Mouse (Mus musculus) thymus, adult 2 months (tissue): Measurements from ENCODE around the gene 1700029I15Rik.

Experiments used
- CTCF ChIP-seq: fragments of 200-500 bp; IDR thresholded peaks from 2 replicates; pipeline ENCODE4 v1.5.1; 2012; ENCODE audit warnings: mild to moderate bottlenecking, control low read depth, low read length, moderate library complexity, borderline replicate concordance; ENCODE audit not compliant: control insufficient read depth, poor library complexity, insufficient read depth; ENCODE audit errors: extremely low read depth
- POLR2A ChIP-seq: fragments of 200-500 bp; IDR thresholded peaks from 2 replicates; pipeline ENCODE4 v1.6.1; 2012; ENCODE audit warnings: mild to moderate bottlenecking, low read length, control low read depth, moderate library complexity; ENCODE audit not compliant: control insufficient read depth, poor library complexity, insufficient read depth; ENCODE audit errors: extremely low read depth

- no peak for TF ChIP-seq POLR2A
- no peak for TF ChIP-seq CTCF
Observed at GRCm38 (mm10) chr2:92364086-92364485, 18.3 kb upstream of the 1700029I15Rik start.
